ENCODE assay signal across 13 mouse cellular contexts in the genomic region with DNA sequence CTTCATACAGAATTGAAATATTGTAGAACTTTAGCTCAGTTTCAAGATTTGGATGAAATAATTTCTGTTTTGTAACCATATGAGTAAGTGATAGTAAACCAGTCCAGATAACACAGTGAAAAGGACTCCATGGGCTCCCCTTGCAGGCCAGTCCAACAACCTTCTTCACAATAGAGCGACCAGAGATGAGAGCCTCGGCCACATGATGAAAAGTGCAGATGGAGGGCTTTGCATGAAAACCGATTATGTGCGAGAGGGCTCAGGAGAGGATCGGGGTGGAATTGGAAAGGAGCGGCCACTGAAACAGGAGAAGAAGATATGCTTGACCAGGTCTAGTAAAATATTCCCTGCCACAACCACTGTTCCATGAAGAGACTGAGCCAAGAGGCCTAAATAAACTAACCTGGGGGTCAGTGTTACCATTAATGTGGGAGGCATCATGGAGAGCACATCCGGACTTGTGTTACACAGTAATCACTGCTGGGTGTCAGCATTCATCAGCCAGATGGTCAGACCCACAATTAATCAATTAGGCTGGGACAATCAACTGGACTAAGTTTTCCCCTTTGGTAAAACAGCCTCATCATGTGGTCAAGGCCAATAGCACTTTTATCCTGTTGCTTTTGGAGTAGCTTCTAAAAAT.
DNase-seq lines count a peak whose midpoint lies in the region; TF ChIP-seq lines count a peak whose summit lies in the region.
"Had no signal": no experiment of that assay in that cellular context is flagged by ENCODE, and none has a peak within 500 bp of the region (broad histone marks: within the 10 kb centered on the region; RNA-seq: fewer than 3 reads in every experiment).

No protein-coding gene starts in this region.

- H3K27ac ChIP-seq in gastrocnemius, adult 2 months: peak overlapping the region; percentile 98
- H3K27ac ChIP-seq: forebrain, embryonic 12.5 days; hindbrain, embryonic 13.5 days; limb, embryonic 10.5 days; midbrain, embryonic 10.5 days had no signal

- intact Hi-C loops in gastrocnemius, adult 2 months (cut with DNase I): loop anchor here (5.0 to 10.0 kb wide), 3 partner anchors 136 to 456 kb away; no protein-coding TSS in a partner anchor
- intact Hi-C loops in gastrocnemius, postnatal 14 days (cut with DNase I; ENCODE audit: low total_unique reads): no loop called here

- DNase-seq in gastrocnemius, adult 2 months: peak; percentile 17
- DNase-seq in gastrocnemius, postnatal 14 days: no peak
- DNase-seq in adipocyte (ENCODE audit: low spot score): peak; percentile 41
- peak; percentile 62 to 64 for DNase-seq in kidney, adult 8-10 months
- peak; percentile 21 to 38 for DNase-seq in kidney, postnatal 4 days
- no peak for DNase-seq in T-cell, adult 2 months (ENCODE audit: low spot score)
- no peak for DNase-seq in adrenal gland, postnatal 25 days
- DNase-seq: cerebellum, adult 2 months; lung, postnatal 14 days had no signal

- no peak overlapping the region for H3K4me3 ChIP-seq in gastrocnemius, adult 2 months
- H3K4me3 ChIP-seq: forebrain, embryonic 12.5 days; hindbrain, embryonic 13.5 days; limb, embryonic 10.5 days; midbrain, embryonic 10.5 days had no signal

- no peak for TF ChIP-seq CTCF in gastrocnemius, adult 2 months (IDR thresholded peaks at IDR 0.05)

Comparison
In these comparisons a context has a peak if more than half of its experiments do, and no peak if none do; other contexts are left out.
1. DNase-seq: peak in gastrocnemius, adult 2 months (single experiment), adipocyte (single experiment), kidney, adult 8-10 months (2 of 2) and kidney, postnatal 4 days (2 of 2); none in gastrocnemius, postnatal 14 days (single experiment), T-cell, adult 2 months (single experiment) and adrenal gland, postnatal 25 days (single experiment).